Comparison of ENCODE assay signal across 10 mouse cellular contexts in genomic region chr11:96073295-96073993, GRCm38 (mm10). TPM values are rescaled to one million over a fixed set of nuclear protein-coding genes. Genes with fewer than 3 reads are reported as not detected.
DNase-seq lines count a peak whose midpoint lies in the region; ATAC-seq and TF ChIP-seq lines count a peak whose summit lies in the region.
"Had no signal": no experiment of that assay in that cellular context is flagged by ENCODE, and none has a peak within 500 bp of the region (broad histone marks: within the 10 kb centered on the region; RNA-seq: fewer than 3 reads in every experiment).

No protein-coding gene starts in this region.

- H3K9ac ChIP-seq in heart, embryonic 12.5 days = peak overlapping the region; percentile 89
- peak overlapping the region; percentile 22; the same call in 1 of the 2 replicates for H3K9ac ChIP-seq in intestine, postnatal 0 days (ENCODE audit: low read depth, low read length)
- H3K9ac ChIP-seq in midbrain, postnatal 0 days (replicated peaks; ENCODE audit: low read length, poor library complexity, severe bottlenecking) = no peak overlapping the region

- peak overlapping the region; percentile 90 for H3K4me2 ChIP-seq in heart, embryonic 12.5 days
- peak overlapping the region; percentile 85 for H3K4me2 ChIP-seq in intestine, postnatal 0 days (replicated peaks; ENCODE audit: low read depth)
- peak overlapping the region; percentile 74 for H3K4me2 ChIP-seq in midbrain, postnatal 0 days (ENCODE audit: low read depth, low read length, poor library complexity, severe bottlenecking)

- peak overlapping the region; percentile 79 for H3K4me3 ChIP-seq in heart, embryonic 12.5 days
- H3K4me3 ChIP-seq in cortical plate, adult 2 months (ENCODE audit: insufficient read depth, low read length) = peak overlapping the region; percentile 82; the same call in 1 of the 2 replicates
- H3K4me3 ChIP-seq in intestine, postnatal 0 days (ENCODE audit: low read depth, low read length) = 0 out of 2 replicates have a peak overlapping the region, but pooled peaks have one; percentile 62
- peak overlapping the region; percentile 80; the same call in 1 of the 2 replicates for H3K4me3 ChIP-seq in midbrain, postnatal 0 days (ENCODE audit: low read depth, low read length)

- WGBS in heart, embryonic 12.5 days = 69% methylated on average over 9 of the region's 9 CpGs
- 59% methylated on average over 6 of the region's 9 CpGs for WGBS in intestine, postnatal 0 days
- WGBS in midbrain, postnatal 0 days = 91% methylated on average over 8 of the region's 9 CpGs

- no peak for DNase-seq in heart, adult 11 months
- DNase-seq in midbrain, postnatal 0 days (ENCODE audit: low spot score) = no peak
- DNase-seq in ovary, postnatal 14 days (ENCODE audit: low spot score) = no peak
- DNase-seq in right cerebral cortex, postnatal 10 days (ENCODE audit: low spot score in 2 of 2) = no peak
- DNase-seq: layer of hippocampus, adult 9-11 months had no signal

- ATAC-seq in heart, embryonic 12.5 days (ENCODE audit: insufficient number of reproducible peaks, low FRiP score) = no peak
- ATAC-seq in intestine, postnatal 0 days = no peak
- no peak for ATAC-seq in midbrain, postnatal 0 days (ENCODE audit: low FRiP score)
- ATAC-seq in frontal cortex, adult (ENCODE audit: low TSS enrichment) = no peak

- TF ChIP-seq POLR2A in cortical plate, adult 2 months (IDR thresholded peaks at IDR 0.05; ENCODE audit: extremely low read depth, insufficient read depth, low read length) = no peak

- H3K9me3 ChIP-seq in heart, embryonic 12.5 days (replicated peaks) = no peaks in the 10 kb centered on the region
- H3K9me3 ChIP-seq in intestine, postnatal 0 days (ENCODE audit: control insufficient read depth) = no peaks in the 10 kb centered on the region
- no peaks in the 10 kb centered on the region for H3K9me3 ChIP-seq in midbrain, postnatal 0 days (ENCODE audit: low read length)

- no peaks in the 10 kb centered on the region for H3K27me3 ChIP-seq in heart, embryonic 12.5 days (replicated peaks)
- no peaks in the 10 kb centered on the region for H3K27me3 ChIP-seq in intestine, postnatal 0 days (replicated peaks; ENCODE audit: control insufficient read depth, insufficient read depth, low read length)
- H3K27me3 ChIP-seq in midbrain, postnatal 0 days (ENCODE audit: insufficient read depth, low read length) = no peaks in the 10 kb centered on the region

- peaks cover 33% of the 10 kb centered on the region for H3K36me3 ChIP-seq in heart, embryonic 12.5 days
- H3K36me3 ChIP-seq in intestine, postnatal 0 days (ENCODE audit: control insufficient read depth, insufficient read depth) = peaks cover 16% of the 10 kb centered on the region
- peaks cover 18% of the 10 kb centered on the region for H3K36me3 ChIP-seq in midbrain, postnatal 0 days (ENCODE audit: insufficient read depth, low read length)

- no peak overlapping the region for H3K27ac ChIP-seq in heart, embryonic 12.5 days (ENCODE audit: poor library complexity, severe bottlenecking)
- no peak overlapping the region for H3K27ac ChIP-seq in cortical plate, adult 2 months (ENCODE audit: insufficient read depth, low read length)
- H3K27ac ChIP-seq in intestine, postnatal 0 days (ENCODE audit: low read depth, low read length) = 0 out of 2 replicates have a peak overlapping the region, but pooled peaks have one; percentile 73
- H3K27ac ChIP-seq in midbrain, postnatal 0 days (ENCODE audit: low read depth, low read length) = no peak overlapping the region

- peaks cover 25% of the 10 kb centered on the region for H3K4me1 ChIP-seq in heart, embryonic 12.5 days (replicated peaks)
- 0 out of 2 replicates have a peak, but pooled peaks cover 2% of the 10 kb centered on the region for H3K4me1 ChIP-seq in cortical plate, adult 2 months (ENCODE audit: control insufficient read depth, insufficient read depth, low read length)
- no peaks in the 10 kb centered on the region for H3K4me1 ChIP-seq in intestine, postnatal 0 days (replicated peaks; ENCODE audit: control insufficient read depth, insufficient read depth, low read length)
- H3K4me1 ChIP-seq in midbrain, postnatal 0 days (ENCODE audit: insufficient read depth, low read length) = no peaks in the 10 kb centered on the region

- no peak for TF ChIP-seq CTCF in cortical plate, adult 2 months (IDR thresholded peaks at IDR 0.05; ENCODE audit: extremely low read depth, insufficient read depth, low read length)
- TF ChIP-seq CTCF in intestine, postnatal 0 days (IDR thresholded peaks at IDR 0.05; ENCODE audit: low read depth) = no peak
- no peak for TF ChIP-seq CTCF in midbrain, postnatal 0 days (IDR thresholded peaks at IDR 0.05)

RNA-seq across cellular contexts. Expression of gene Atp5g1, which starts 2.0 kb away (rescaled TPM):
- polyA plus RNA-seq in heart, embryonic 12.5 days (2016; fragmentation: Nextera tagmentation; extraction: Ambion mirVana) = 1,401 and 1,405 TPM in 2 replicates
- 448 and 494 TPM in 2 replicates for polyA plus RNA-seq in cortical plate, adult 2 months (2012; rRNA removed)
- polyA plus RNA-seq in intestine, postnatal 0 days (2015; fragmentation: Nextera tagmentation; extraction: Ambion mirVana) = 1,112 and 1,236 TPM in 2 replicates
- 469 and 710 TPM in 2 replicates for total RNA-seq in midbrain, postnatal 0 days (2014; rRNA removed)
- 984 and 1,088 TPM in 2 replicates for polyA plus RNA-seq in midbrain, postnatal 0 days (2015; fragmentation: Nextera tagmentation; extraction: Ambion mirVana)

RNA-seq across cellular contexts. Expression of gene Ube2z, which starts 8.3 kb away (rescaled TPM):
- polyA plus RNA-seq in heart, embryonic 12.5 days (2016; fragmentation: Nextera tagmentation; extraction: Ambion mirVana) = 42.5 and 43.5 TPM in 2 replicates
- 47.7 and 49.4 TPM in 2 replicates for polyA plus RNA-seq in cortical plate, adult 2 months (2012; rRNA removed)
- polyA plus RNA-seq in intestine, postnatal 0 days (2015; fragmentation: Nextera tagmentation; extraction: Ambion mirVana) = 24.8 and 25.0 TPM in 2 replicates
- total RNA-seq in midbrain, postnatal 0 days (2014; rRNA removed) = 59.7 and 62.2 TPM in 2 replicates
- 33.0 and 36.0 TPM in 2 replicates for polyA plus RNA-seq in midbrain, postnatal 0 days (2015; fragmentation: Nextera tagmentation; extraction: Ambion mirVana)

RNA-seq across cellular contexts. Expression of gene Calcoco2, which starts 38.3 kb away (rescaled TPM):
- not detected in 2 replicates for polyA plus RNA-seq in heart, embryonic 12.5 days (2016; fragmentation: Nextera tagmentation; extraction: Ambion mirVana)
- not detected in 2 replicates for polyA plus RNA-seq in cortical plate, adult 2 months (2012; rRNA removed)
- polyA plus RNA-seq in intestine, postnatal 0 days (2015; fragmentation: Nextera tagmentation; extraction: Ambion mirVana) = not detected in 2 replicates
- total RNA-seq in midbrain, postnatal 0 days (2014; rRNA removed) = not detected in 2 replicates
- polyA plus RNA-seq in midbrain, postnatal 0 days (2015; fragmentation: Nextera tagmentation; extraction: Ambion mirVana) = not detected in 2 replicates
- polyA plus RNA-seq: embryonic facial prominence, embryonic 11.5 days had no signal

RNA-seq across cellular contexts. Expression of gene Snf8, which starts 38.8 kb away (rescaled TPM):
- 76.0 and 78.9 TPM in 2 replicates for polyA plus RNA-seq in heart, embryonic 12.5 days (2016; fragmentation: Nextera tagmentation; extraction: Ambion mirVana)
- 94.2 and 96.9 TPM in 2 replicates for polyA plus RNA-seq in cortical plate, adult 2 months (2012; rRNA removed)
- polyA plus RNA-seq in intestine, postnatal 0 days (2015; fragmentation: Nextera tagmentation; extraction: Ambion mirVana) = 91.8 and 99.2 TPM in 2 replicates
- 23.2 and 38.6 TPM in 2 replicates for total RNA-seq in midbrain, postnatal 0 days (2014; rRNA removed)
- polyA plus RNA-seq in midbrain, postnatal 0 days (2015; fragmentation: Nextera tagmentation; extraction: Ambion mirVana) = 114 TPM in 2 replicates

RNA-seq across cellular contexts. Expression of gene Gip, which starts 49.1 kb away (rescaled TPM):
- polyA plus RNA-seq in heart, embryonic 12.5 days (2016; fragmentation: Nextera tagmentation; extraction: Ambion mirVana) = not detected in 2 replicates
- not detected in 2 replicates for polyA plus RNA-seq in cortical plate, adult 2 months (2012; rRNA removed)
- polyA plus RNA-seq in intestine, postnatal 0 days (2015; fragmentation: Nextera tagmentation; extraction: Ambion mirVana) = 142 and 149 TPM in 2 replicates
- not detected in 2 replicates for total RNA-seq in midbrain, postnatal 0 days (2014; rRNA removed)
- polyA plus RNA-seq in midbrain, postnatal 0 days (2015; fragmentation: Nextera tagmentation; extraction: Ambion mirVana) = not detected in 2 replicates
